Mouse (Mus musculus) thymus, postnatal 25 days (tissue): Measurements from ENCODE around the gene 1700022I11Rik.
A peak's percentile ranks its signal among the peaks of the same experiment; 100 is the strongest.

Source experiments
- DNase-seq: peaks from one replicate; pipeline ENCODE4 v3.0.0; 2022

1700022I11Rik gene

GRCm38 (mm10) chr4:43004951-43005350 lies 35.5 kb downstream of the 1700022I11Rik start:
- no peak for DNase-seq

- peak; percentile 41 for DNase-seq
These were observed 36.4 kb downstream of the 1700022I11Rik start for GRCm38 (mm10) chr4:43005765-43006164.

DNA sequence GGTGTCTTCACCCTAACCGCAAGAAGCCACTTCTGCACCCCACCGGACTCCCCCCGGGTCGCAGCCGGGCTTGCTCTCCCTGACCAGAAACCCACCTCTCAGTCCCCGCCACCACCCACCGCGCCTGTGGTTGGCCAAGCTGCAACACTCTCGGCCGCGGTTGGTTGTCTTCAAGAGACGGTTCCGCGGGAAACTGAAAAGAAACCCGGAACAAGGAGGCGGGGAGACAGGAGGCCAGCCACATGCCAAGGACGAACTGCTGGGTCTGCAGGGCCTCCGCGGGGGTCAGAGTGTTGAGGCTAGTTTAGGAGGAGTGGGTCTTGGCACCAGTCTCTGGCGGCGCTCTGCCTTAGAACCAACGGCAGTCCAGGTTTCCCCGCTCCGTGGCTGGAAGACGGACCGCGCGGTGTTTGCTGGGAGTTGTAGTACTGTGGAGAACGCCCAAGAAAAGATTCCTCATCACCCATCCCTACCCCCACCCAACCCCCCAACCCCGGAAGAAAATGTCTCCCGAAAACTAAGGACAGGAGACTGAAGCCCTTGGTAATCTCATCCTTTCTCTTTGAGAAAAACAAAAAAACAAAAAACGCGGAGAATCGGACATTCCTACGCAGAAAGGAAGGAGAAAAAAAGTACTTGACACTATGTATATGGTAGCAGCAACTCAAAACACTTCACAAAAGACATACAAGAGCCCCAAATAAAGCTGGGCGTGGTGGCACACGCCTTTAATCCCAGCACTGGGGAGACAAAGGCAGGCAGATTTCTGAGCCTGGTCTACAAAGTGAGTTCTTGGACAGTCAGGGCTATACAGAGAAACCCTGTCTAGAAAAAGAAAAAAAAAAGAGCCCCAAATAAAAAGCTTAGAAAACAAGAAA lies 41.0 kb downstream of the 1700022I11Rik start, which contains the start of gene Fancg:
Gene Fancg (minus strand): TSS at position 346 of the 878 bp plus-strand sequence.
- DNase-seq, result peak; percentile 87

GRCm38 (mm10) chr4:43012091-43012490 lies 42.7 kb downstream of the 1700022I11Rik start:
- no peak for DNase-seq

DNA sequence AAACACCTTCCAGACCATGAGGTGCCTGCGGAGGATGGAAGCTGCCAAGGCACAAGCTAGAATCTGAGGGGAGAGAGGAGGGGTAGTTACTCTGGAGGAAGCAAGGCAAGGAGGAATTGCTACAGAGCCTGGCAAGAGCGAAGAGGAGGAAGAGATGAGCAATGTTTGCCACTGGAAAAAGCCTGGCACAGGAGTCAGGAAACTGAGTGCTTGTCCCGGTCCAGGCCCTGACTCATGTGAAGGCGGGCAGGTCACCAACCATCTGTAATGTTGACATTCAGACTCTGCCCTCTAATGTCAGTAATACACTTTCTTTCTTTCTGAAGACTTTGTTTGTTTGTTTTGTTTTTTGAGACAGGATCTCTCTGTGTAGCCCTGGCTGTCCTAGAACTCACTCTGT lies 48.8 kb downstream of the 1700022I11Rik start:
- DNase-seq, result no peak

DNA sequence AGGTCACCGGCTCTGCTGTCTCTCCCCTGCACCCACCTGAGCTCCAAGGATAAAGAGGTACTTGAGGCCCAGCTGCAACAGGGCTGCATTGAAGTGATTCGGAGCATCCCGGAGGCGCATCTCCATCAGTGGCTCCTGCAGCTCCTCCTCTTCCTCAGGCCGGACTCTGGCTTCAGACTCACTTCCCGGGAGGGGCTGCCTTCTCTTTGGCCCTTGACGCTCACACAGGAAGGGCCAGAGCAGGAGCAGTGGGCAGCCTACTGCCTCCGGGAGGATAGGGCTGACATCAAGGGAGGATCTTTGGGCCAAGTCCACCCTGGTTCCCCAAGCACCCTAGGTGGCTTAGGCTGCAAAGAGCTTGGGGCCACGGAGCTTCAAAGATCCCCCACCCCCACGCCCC lies 49.8 kb downstream of the 1700022I11Rik start:
- DNase-seq, result no peak

GRCm38 (mm10) chr4:43019641-43020465 lies 50.4 kb downstream of the 1700022I11Rik start:
- no peak for DNase-seq

- DNase-seq, result no peak
These were observed 51.5 kb downstream of the 1700022I11Rik start for GRCm38 (mm10) chr4:43020876-43021275.

GRCm38 (mm10) chr4:43021341-43021740 lies 51.9 kb downstream of the 1700022I11Rik start:
- no peak for DNase-seq

DNA sequence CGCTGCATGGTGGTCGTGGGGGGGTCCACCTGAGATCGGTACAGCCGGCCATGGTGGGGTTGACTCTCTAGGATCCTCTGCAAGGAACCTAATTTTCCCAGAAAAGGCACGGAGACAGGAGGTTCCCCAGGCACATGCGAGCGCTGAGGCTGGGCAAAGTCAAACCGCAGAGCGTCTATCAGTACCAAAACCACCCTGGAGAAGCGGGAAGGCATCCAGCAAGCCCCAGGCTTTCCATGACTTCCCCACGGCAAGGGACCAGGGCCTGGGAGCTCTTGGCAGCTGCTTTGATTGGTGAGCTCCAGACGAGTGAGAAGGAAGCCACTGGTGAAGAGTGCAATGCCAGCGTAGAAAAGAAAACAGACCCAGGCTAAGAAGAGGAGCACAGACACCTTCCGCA lies 55.3 kb downstream of the 1700022I11Rik start:
- DNase-seq, result no peak

- DNase-seq, result peak; percentile 92
These were observed 55.9 kb downstream of the 1700022I11Rik start, which contains the start of gene Pigo for GRCm38 (mm10) chr4:43025084-43025960. TSS of gene Pigo (minus strand) at chr4:43025819.

- no peak for DNase-seq
These were observed 59.7 kb downstream of the 1700022I11Rik start for GRCm38 (mm10) chr4:43029121-43029520.

GRCm38 (mm10) chr4:43029749-43030148 lies 60.3 kb downstream of the 1700022I11Rik start:
- DNase-seq, result no peak

DNA sequence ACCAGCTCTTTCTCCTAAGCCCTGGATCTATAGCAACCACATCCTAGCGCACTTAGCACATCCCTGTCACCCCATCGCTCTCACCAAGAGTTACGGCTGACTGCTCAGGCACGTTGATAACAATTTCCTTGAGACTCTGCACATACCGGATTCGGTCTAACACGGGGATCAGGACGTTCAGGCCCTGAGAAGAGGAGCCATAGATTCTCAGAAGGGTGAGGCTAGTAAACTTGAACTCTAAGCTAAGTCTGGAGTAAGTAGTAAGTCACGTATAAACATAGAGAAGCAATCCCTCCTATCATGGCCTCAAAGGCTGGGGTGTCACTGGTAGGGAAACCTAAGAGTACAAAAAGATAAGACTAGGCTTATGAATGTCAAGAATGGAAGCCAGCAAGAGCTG lies 60.9 kb downstream of the 1700022I11Rik start:
- DNase-seq, result no peak

GRCm38 (mm10) chr4:43030780-43031230 lies 61.4 kb downstream of the 1700022I11Rik start:
- no peak for DNase-seq

DNA sequence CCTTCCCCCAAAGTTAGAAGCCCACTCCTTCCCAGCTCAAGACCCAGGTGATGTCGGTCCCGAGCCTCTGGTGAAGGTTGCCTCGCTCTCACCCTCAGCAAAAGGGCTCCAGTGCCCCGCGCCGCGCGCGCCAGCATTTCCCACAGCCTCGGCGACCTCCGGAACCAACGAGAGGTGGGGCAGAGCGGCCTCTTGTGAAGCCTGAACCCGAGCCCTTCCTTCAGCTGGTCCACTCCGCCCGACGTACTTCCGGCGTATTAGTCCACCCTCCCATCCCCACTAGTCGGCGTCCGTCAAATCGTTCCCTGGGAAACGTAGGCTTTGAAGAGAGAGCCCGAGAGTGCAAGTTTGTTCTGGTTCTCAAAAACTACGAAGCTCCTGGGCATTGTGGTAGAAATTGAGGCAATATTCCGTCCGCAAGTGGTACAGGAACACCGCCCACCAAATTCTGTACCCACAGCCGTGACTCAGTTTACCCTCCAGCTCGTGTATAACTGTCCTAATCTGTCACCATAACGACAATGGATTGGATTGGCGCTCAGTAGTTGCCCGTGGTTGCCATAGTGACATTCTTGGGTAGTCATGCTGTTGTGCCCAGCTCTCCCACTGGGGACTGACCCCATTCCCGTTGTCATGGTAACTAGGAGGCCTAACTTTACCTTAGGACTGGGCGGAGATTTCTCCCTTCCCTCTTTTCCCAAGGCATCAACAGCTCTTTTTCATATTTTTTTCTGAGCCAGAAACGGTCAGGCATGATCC lies 62.0 kb downstream of the 1700022I11Rik start, which contains the start of gene Stoml2:
Gene Stoml2 (minus strand): TSS at position 474 of the 759 bp plus-strand sequence.
- DNase-seq, result peak; percentile 92

DNA sequence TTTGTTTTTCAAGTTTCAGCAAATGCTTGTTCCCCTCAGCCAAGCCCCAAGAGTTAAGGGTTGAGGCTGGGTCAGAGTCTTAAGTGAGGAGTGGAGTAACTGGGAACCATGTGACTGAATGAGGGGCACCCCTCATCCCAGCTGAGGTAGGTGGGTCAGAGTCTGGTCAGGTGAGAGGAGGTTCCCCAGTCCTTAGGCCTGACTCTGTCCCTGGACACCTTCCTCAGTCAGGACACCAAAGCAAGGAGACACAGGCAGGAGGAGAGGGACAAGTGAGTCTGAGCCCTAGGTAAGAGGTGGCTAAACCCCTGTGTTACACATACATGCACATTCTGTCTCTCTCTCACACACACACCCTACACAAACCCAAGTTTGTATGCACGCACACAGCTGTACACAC lies 63.1 kb downstream of the 1700022I11Rik start:
- no peak for DNase-seq
